Mouse (Mus musculus) liver, embryonic 14.5 days (tissue): Measurements from ENCODE around the gene Rnf43. TPM values are rescaled to one million over a fixed set of nuclear protein-coding genes. Genes with fewer than 3 reads are reported as not detected.
A peak's percentile ranks its signal among the peaks of the same experiment; 100 is the strongest.

ENCODE experiments used
- ATAC-seq: fragments of 200-750 bp; cut with Nextera tagmentation; 2 replicates; pipeline ENCODE4 v1.8.0; 2017; ENCODE audit warnings: moderate number of reproducible peaks, mild to moderate bottlenecking, moderate library complexity; ENCODE audit not compliant: insufficient read depth
- DNase-seq, 3 experiments: peaks; one replicate each; pipeline ENCODE4 v3.0.0-alpha.2; 2012 to 2013; ENCODE audit warnings: low read depth in 3 of 3, low spot score in 3 of 3
- H3K27ac ChIP-seq: fragments of 300-500 bp; sonication (generic); 2 replicates; pipeline ENCODE4 v1.5.1; 2014; ENCODE audit warnings: moderate library complexity, mild to moderate bottlenecking, control low read depth, inconsistent platforms
- H3K27me3 ChIP-seq: fragments of 300-500 bp; sonication (generic); 2 replicates; pipeline ENCODE4 v1.6.1; 2014; ENCODE audit warnings: mild to moderate bottlenecking, low read length, moderate library complexity; ENCODE audit not compliant: control insufficient read depth, insufficient read depth
- H3K36me3 ChIP-seq: fragments of 300-500 bp; sonication (generic); replicated peaks from 2 replicates; pipeline ENCODE4 v1.6.1; 2014; ENCODE audit warnings: low read depth; ENCODE audit not compliant: control insufficient read depth, insufficient read depth
- H3K4me1 ChIP-seq, 2 experiments: fragments of 200-500 bp in 1 of 2; fragments of 300-500 bp in 1 of 2; sonication (generic) in 1 of 2; replicated peaks; 2 replicates each; pipeline ENCODE4 v1.6.1; 2012 to 2014; ENCODE audit warnings: antibody characterized with exemption in 1 of 2, inconsistent platforms in 1 of 2, low read length in 1 of 2; ENCODE audit not compliant: control insufficient read depth in 2 of 2, insufficient read depth in 2 of 2
- H3K4me2 ChIP-seq: fragments of 300-500 bp; sonication (generic); 2 replicates; pipeline ENCODE4 v1.6.1; 2014; ENCODE audit warnings: low read depth, mild to moderate bottlenecking, control low read depth, moderate library complexity
- H3K4me3 ChIP-seq, 2 experiments: fragments of 200-500 bp in 1 of 2; fragments of 300-500 bp in 1 of 2; sonication (generic) in 1 of 2; 2 replicates each; pipeline ENCODE4 v1.5.1; 2012 to 2014; ENCODE audit warnings: low read depth in 2 of 2, low read length in 2 of 2, mild to moderate bottlenecking in 2 of 2, control low read depth in 1 of 2, inconsistent platforms in 1 of 2, moderate library complexity in 1 of 2; ENCODE audit not compliant: insufficient read depth in 1 of 2
- H3K9ac ChIP-seq: fragments of 300-500 bp; sonication (generic); replicated peaks from 2 replicates; pipeline ENCODE4 v1.6.1; 2014; ENCODE audit warnings: mild to moderate bottlenecking, control low read depth, moderate library complexity
- H3K9me3 ChIP-seq: fragments of 300-500 bp; sonication (generic); 2 replicates; pipeline ENCODE4 v1.6.1; 2016; ENCODE audit warnings: low read length, mixed read lengths; ENCODE audit not compliant: control insufficient read depth
- CTCF ChIP-seq: IDR thresholded peaks from 2 replicates; pipeline ENCODE4 v1.5.1; 2016; ENCODE audit warnings: antibody characterized with exemption, low read depth, control low read depth
- EP300 ChIP-seq: IDR thresholded peaks from 2 replicates; pipeline ENCODE4 v1.6.1; 2016; ENCODE audit warnings: antibody characterized with exemption, low read depth
- WGBS: fragments of 180-500 bp; shearing (Covaris S2); extraction: QIAGEN DNeasy Blood & Tissue Kit; methylation state at CpG from one replicate; pipeline ENCODE4 v1.1.7; 2014; ENCODE audit not compliant: insufficient replicate concordance; 5-methylcytosine and 5-hydroxymethylcytosine counted together
- polyA plus RNA-seq, 2 experiments: library from polyadenylated mRNA; depleted of rRNA in 1 of 2; stranded (reverse) in 1 of 2; unstranded in 1 of 2; fragments of >200 nt; fragmentation: Nextera tagmentation in 1 of 2; extraction: Ambion mirVana in 1 of 2; gene quantifications; 2 replicates each; pipeline versions ENCODE4 v1.2.1 to v1.2.3; 2012 to 2014

Rnf43 gene
- polyA plus RNA-seq, 2 experiments = 3.5 to 4.5 TPM

GRCm38 (mm10) chr11:87756251-87756820 is 93.8 kb downstream of the Rnf43 start:
- TF ChIP-seq CTCF = peak; percentile 52
- TF ChIP-seq EP300 = peak; percentile 30
- no peak for DNase-seq
- peak overlapping the region; percentile 98 for H3K9ac ChIP-seq

GRCm38 (mm10) chr11:87757001-87757954 is 94.8 kb downstream of the Rnf43 start:
- Histone ChIP-seq H3K9ac (peak overlapping the region; percentile 98), H3K4me2 (peak overlapping the region; percentile 93), H3K27ac (peak overlapping the region; percentile 100), H3K4me3 (peak overlapping the region; percentile 89 to 96), H3K36me3 (peaks cover 22% of the 10 kb centered on the region), H3K9me3 (no peaks in the 10 kb centered on the region), H3K27me3 (peaks cover 8% of the 10 kb centered on the region), H3K4me1 (peaks cover 29 to 31% of the 10 kb centered on the region in 2 experiments)
- no peak for DNase-seq
- no peak for ATAC-seq
- no peak for TF ChIP-seq EP300
- TF ChIP-seq CTCF = no peak
- 9% methylated on average over 25 of the region's 25 CpGs for WGBS

More at GRCm38 (mm10) chr11:87756251-87756820, 93.8 kb downstream of the Rnf43 start:
- Histone ChIP-seq H3K4me2 (peak overlapping the region; percentile 93), H3K4me1 (peaks cover 38 to 40% of the 10 kb centered on the region in 2 experiments), H3K36me3 (peaks cover 22% of the 10 kb centered on the region), H3K27me3 (no peaks in the 10 kb centered on the region), H3K9me3 (no peaks in the 10 kb centered on the region), H3K27ac (peak overlapping the region; percentile 100), H3K4me3 (peak overlapping the region; percentile 89 to 96)
- WGBS = 7% methylated on average over 15 of the region's 15 CpGs
- peak; percentile 11 for ATAC-seq

- Histone ChIP-seq H3K36me3 (peaks cover 22% of the 10 kb centered on the region), H3K27me3 (peaks cover 19% of the 10 kb centered on the region), H3K4me3 (peak overlapping the region; percentile 35 to 96; a peak in 3 of 4 replicates), H3K9ac (peak overlapping the region; percentile 98), H3K4me1 (peaks cover 18 to 21% of the 10 kb centered on the region in 2 experiments), H3K9me3 (no peaks in the 10 kb centered on the region), H3K4me2 (peak overlapping the region; percentile 93), H3K27ac (peak overlapping the region; percentile 100)
- DNase-seq = no peak
- WGBS = 23% methylated on average over 7 of the region's 7 CpGs
- TF ChIP-seq EP300 (peak; percentile 34; the same call in 1 of the 2 replicates), CTCF (no peak)
- peak; percentile 31 for ATAC-seq
These were observed 95.8 kb downstream of the Rnf43 start for GRCm38 (mm10) chr11:87758161-87758911.

GRCm38 (mm10) chr11:87758957-87759608 is 96.6 kb downstream of the Rnf43 start:
- peak overlapping the region; percentile 100 for H3K27ac ChIP-seq
- peaks cover 11 to 16% of the 10 kb centered on the region in 2 experiments for H3K4me1 ChIP-seq
- DNase-seq (no peak), ATAC-seq (peak; percentile 29)
- peaks cover 22% of the 10 kb centered on the region for H3K36me3 ChIP-seq
- no peak overlapping the region for H3K9ac ChIP-seq
- WGBS = 13% methylated on average over 4 of the region's 4 CpGs
- H3K9me3 ChIP-seq = no peaks in the 10 kb centered on the region
- no peak overlapping the region; a peak in 1 of 4 replicates for H3K4me3 ChIP-seq
- peaks cover 26% of the 10 kb centered on the region for H3K27me3 ChIP-seq
- TF ChIP-seq CTCF = no peak
- TF ChIP-seq EP300 = no peak
- peak overlapping the region; percentile 93 for H3K4me2 ChIP-seq
